Mouse (Mus musculus): ENCODE data around the gene Parp9. TPM values are rescaled to one million over a fixed set of nuclear protein-coding genes. Genes with fewer than 3 reads are reported as not detected.
"Not testable (repeated sequence)": the region's sequence is repeated elsewhere in the genome, so short reads cannot be mapped to it uniquely, and the experiment has no call there.

The Parp9 gene
- polyA plus RNA-seq, 1 experiment: 4.5 TPM

DNA sequence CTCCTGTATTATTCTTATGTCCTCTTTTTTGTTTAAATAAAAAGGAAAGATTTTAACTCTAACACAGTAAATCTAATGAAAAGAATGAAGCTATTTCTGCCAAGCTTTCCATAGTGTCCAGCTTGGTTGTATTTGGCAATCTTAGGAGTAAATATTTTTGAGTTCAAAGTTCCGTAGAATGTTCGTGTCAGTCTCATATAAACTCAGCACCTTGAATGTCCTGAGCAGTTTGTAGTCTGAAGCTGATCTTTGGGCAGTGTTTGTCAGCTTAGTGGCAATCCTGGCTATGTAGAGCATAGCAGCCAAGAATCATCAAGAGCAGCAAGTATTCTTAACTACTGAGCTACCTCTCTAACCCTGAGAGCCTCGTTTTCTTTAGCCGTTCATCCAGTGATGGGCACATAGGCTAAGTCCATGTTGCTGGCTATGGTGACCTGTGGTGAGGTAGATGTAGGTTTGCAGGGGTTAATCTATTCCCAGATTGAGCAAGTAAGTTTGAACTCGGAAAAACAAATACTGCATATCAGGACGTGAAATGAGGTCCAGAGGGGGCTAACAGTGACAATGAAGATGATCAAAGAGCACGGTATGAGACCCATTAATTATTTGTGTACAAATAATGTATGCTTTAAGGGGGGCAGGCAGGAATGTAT is 14.6 kb upstream of the Parp9 start:
- DNase-seq (ENCODE audit: extremely low spot score in 1 of 2, low spot score in 1 of 2): no peak

DNA sequence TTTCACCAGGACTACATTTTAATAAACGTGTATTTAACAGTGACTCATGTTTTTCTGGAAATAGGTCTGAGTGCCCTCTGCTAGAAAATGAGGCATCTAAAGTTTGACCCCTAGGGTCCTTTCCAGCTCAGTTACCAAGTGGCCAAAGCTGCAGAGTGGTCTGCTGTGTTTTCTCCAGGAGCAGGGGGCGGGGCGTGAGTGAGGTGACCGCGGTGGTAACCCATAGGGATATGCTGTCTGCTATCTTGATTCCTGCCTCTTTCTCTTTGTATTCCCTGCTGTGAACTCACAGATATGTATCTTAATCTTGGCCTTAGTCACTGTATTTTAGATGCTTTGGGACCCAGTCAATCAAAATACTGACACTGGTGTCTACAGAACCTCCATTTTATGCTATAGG is 13.9 kb upstream of the Parp9 start:
- no peak for DNase-seq (ENCODE audit: extremely low spot score in 1 of 2, low spot score in 1 of 2)

DNA sequence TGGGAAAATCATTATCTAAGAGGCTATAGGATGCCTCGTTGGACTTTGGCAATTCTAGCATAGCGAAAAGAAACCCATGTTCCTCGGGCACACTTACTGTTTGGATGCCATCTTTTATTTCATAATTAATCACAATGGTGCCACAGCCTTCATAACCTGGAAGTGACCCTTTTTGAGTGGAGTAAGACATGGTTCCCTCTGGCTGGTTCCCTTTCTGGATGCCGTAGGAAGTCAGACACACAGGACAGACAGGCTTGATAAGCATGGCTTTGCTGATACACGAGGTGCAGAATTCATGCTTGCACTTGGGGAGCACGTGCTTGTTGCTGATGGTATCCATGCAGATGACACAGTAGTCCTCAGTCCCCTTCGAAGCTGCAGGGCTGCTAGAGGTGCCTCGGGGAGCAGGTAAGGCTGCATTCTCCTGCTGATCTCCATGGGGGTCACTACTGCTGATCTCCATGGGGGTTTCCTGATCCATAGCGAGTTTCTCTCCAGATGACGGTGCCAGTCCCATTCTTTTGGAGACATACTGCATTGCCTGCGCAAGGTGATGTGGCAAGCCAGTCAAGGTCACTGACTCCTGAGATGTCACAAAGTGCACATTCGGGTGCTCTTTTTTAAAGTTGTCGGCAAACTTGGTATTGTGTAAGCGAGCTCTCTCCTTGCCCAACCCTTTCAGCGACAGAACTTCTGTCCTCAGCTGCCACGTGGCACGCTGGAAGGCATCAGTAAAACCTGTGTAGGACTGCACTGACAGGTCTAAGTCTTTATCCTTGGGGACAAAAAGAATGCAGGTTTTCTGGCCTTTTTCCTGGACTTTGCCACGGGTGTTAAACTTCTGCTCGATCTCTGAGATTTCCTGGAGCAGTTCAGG is 5.9 kb upstream of the Parp9 start:
- DNase-seq (ENCODE audit: extremely low spot score in 1 of 2, low spot score in 1 of 2): no peak

DNA sequence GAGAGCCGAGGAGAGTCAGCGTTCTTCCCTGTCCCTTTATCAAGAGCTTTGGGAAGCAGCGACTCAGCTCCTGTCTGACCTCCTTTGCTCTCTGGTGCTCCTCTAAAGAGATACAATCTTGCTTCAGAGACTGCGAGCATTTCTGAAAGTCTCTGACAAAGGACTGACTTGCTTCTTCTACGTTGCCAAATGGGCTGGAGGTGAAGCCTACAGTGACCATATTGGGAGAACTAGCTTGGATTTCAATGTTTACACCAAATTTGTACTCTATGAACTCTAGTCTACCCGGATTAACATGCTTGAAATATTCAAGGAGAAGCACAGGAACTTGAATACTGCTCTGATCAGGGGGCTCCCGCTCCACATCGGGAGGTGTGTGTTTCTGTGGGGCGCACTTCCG is 5.1 kb upstream of the Parp9 start:
- no peak for DNase-seq (ENCODE audit: extremely low spot score in 1 of 2, low spot score in 1 of 2)

DNA sequence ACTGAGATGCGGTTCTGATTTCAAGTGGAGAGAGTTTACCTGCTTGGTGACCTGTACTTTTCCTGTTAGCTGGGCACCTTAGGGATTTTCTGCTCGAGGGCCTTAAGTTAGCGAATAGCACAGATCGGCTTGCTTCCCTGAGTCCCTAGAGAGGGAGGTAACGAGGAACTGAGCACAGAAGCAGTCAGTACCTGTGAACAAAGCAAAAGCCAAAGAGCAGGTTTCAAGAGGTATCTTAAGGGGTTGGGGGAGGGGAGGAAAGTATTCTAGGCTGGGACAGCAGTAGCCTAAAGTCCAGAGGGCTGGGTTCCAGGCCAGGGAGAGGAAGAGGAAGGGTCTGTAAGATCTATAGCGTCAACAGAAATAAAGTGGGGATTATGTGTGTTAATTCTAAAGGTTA is 991 bp downstream of the Parp9 start:
- DNase-seq (ENCODE audit: extremely low spot score in 1 of 2, low spot score in 1 of 2): no peak

DNA sequence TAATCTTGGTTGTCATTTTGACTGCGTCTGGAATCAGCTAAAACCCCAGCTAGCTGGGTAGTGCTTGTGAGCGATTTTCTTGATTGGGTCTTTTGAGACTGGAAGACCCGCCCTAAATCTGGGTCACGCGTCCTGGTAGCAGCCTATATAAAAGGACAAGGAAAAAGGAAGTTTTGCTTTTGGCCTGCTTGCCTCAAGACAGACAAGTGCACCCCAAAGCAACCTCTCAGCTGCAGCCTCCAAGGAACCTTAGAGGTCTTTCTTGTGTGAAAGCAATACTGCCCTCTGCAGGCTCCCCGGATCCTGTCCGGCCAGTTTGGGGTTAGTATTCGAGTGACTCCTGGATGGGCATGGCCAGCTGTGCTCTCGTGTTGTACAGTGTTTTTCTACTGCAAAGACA is 1.4 kb downstream of the Parp9 start:
- peak; percentile 41 to 80 for DNase-seq (ENCODE audit: extremely low spot score in 1 of 2, low spot score in 1 of 2)

DNA sequence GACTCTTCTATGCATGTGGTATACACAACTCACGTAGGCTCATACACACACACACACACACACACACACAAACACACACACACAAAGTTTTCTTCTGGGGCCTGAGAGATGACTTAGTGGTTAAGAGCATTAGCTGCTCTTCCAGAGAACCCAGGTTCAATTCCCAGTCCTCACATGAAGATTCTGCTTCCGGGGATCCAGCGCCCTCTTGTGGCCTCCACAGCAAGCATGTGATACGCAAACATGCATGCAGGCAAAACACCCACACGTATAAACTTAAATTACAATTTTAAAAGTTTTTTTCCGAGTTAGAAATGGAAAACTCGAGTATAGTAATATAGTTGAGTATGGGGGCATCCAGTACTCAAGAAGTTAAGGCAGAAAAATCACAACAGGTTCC is 3.1 kb downstream of the Parp9 start:
- peak in 1 of 2 experiments; percentile 6 for DNase-seq (ENCODE audit: extremely low spot score in 1 of 2, low spot score in 1 of 2)

DNA sequence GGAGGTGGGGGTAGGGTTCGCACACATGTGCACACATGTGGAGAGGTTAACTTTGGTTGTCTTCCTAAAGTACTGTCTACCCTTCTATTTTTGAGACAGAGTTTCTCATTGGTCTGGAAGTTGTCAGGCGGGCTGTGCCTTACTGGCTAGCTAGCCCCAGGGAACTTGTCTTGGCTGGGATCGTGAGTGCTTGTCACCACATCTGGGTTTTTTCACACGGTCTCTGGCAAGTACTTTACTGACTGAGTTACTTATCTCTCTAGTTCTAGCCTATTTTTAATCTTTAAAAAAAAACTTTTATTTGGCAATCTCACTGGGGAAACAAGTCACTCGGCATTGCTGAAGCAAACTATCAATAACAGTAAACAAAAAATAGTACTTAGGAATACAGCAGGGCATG is 11.0 kb downstream of the Parp9 start:
- DNase-seq (ENCODE audit: extremely low spot score in 1 of 2, low spot score in 1 of 2): no peak

DNA sequence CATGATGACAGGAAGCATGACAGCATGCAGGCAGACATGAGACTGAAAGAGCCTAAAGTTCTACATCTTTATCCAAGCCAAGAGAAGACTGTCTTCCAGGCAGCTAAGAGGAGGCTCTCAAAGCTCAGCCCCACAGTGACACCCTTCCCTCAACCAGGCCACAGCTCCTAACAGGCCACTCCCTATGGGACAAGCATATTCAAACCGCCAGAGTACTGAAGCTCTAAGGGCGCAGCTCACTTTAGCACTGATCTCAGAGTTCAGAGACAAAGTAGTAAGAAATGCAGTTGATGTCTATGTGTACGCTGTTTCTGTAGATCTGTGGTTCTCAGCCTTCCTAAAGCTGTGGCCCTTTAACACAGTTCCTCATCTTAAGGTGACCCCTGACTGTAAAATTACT is 12.9 kb downstream of the Parp9 start:
- DNase-seq (ENCODE audit: extremely low spot score in 1 of 2, low spot score in 1 of 2): no peak

DNA sequence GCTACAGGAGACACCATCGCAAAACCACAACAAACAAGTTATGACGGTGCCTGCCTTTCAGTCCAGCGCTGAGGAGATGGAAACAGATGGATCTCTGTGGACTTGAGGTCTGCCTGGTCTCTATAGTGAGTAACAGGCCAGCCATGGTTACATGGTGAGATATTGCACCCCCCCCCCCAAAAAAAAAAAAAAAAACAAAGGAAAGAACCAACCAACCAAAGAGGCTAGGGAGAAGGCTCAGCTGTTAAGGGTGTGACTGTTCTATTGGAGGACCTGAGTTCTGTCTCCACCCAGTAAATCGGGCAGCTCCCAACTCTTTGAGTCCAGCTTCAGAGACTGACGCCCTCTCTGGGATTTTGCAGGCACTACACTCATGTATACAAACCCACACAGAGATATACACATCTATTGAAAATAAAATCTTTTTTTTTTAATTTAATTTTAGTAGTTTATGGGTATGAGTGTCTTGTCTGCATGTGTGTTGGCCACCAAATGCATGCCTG is 14.4 kb downstream of the Parp9 start:
- no peak for DNase-seq (ENCODE audit: extremely low spot score in 1 of 2, low spot score in 1 of 2)

DNA sequence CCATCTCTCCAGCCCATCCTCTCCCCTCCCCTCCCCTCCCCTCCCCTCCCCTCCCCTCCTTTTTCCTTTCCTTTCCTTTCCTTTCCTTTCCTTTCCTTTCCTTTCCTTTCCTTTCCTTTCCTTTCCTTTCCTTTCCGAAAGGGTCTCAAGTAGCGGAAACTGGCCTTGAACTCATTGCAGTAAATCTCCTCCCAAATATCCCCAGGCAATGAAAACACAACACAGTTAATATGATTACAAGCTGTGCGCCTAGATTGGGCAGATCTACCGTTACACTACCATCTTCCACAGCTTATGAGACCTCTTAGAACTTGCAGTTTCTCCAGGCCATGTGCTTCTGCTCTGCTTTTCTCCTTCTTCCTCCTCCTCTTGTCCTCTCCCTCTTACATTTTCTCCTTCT is 27.7 kb downstream of the Parp9 start:
- not testable (repeated sequence) for DNase-seq (ENCODE audit: extremely low spot score in 1 of 2, low spot score in 1 of 2)

DNA sequence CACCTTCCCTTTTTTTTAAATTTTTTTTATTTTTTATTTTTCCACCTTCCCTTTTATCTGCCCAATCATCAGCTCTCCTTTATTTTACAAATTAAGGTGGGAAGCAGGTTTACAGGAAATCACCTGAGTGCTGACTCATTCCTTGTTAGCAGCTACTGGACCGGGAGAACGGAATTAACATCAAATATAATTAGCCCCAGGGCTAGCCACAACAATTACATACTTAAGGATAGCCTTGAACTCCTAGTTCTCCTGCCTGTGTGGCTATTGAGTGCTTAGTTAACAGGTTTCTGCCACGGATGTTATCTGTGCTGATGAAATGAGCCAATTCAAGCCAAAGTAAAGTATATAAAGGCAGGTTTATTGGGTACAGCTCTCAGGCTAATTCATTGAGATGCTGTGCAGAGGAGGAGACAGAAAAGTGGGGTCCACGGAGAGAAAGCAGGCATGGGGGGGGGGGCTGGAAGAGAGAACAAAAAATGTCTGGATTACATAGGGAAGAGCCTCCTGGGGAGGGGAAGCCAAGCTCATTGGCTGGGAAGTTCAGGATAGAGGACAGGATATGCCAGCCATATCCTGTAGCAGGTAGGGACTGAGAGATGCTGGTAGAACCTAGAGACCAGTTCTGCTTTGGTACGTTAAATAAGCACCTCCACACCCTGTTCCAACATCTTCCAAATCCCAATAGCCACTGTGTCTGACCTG is 28.3 kb downstream of the Parp9 start:
- no peak for DNase-seq (ENCODE audit: extremely low spot score in 1 of 2, low spot score in 1 of 2)

DNA sequence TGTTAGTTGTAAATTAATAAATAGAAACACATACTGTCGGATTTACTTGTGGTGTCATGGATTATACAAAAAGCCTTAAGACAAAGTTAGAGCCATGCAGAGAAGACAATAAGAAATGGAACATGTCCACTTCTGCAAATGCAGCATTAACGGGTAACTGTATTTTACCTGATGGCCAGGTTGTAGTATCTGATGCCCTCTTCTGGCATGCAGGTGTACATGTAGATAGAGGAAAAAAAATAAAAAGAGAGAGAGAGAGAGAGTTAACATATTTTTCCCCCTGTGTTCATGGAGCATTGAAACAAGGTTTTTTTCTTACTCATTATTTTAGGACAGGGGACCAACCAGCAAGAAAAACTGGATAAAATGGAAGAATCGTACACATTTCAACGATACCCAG is 29.0 kb downstream of the Parp9 start:
- DNase-seq (ENCODE audit: extremely low spot score in 1 of 2, low spot score in 1 of 2): no peak

DNA sequence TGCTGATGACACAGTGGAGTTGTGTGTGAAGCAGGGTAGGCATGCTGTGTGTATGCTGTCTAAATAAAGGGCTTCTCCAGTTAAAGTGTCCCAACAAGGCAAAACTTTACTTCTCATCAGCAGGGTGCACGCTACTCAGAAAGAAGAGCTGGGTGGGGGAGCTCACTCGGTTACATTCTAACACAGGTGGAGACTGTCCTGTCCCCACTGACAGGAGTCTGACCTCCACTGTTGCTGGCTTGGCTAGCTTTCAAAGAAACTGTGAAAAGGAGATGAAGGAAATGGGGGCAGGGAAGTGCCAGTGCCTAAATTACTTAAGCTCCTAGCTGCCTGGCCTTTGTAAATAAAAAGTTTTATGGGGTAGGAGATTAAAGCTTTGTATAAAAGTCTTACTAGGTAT is 29.9 kb downstream of the Parp9 start:
- DNase-seq (ENCODE audit: extremely low spot score in 1 of 2, low spot score in 1 of 2): no peak

DNA sequence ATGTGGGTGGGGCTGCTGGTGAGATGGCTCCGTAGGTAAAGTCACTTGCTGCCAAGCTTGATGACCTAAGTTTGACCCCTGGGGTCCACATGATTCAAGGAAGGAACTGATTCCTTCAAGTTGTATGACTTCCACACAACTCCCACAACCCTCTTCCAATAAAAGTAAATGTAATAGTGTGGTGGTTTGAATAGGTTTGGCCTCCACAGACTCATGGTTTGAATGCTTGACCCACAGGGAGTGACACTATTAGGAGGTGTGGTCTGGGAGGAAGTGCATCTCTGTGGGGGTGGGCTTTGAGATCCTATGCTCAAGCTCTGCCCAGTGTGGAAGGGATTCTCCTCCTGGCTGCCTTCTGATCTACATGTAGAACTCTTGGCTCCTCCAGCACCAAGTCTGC is 35.8 kb downstream of the Parp9 start:
- DNase-seq (ENCODE audit: extremely low spot score in 1 of 2, low spot score in 1 of 2): no peak

DNA sequence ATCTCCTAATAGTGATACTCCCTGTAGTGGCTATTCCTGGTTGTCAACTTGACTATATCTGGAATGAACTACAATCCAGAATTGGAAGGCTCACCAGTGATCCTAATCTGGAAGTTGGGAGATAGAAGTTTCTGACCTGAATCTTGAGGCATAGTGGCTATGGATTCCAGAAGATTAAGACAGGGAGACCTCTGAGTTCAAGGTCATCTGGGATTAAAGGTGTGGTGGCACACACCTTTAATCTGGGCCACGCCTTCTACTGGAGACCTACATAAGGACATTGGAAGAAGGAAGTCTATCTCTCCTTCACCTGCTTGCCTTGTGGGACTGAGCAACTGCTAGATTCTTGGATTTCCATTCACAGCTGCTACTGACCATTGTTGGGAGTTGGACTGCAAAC is 40.2 kb downstream of the Parp9 start, which contains the start of gene Kpna1:
Kpna1 (plus strand) TSS at position 301 of the 400 bp plus-strand sequence.
- DNase-seq (ENCODE audit: extremely low spot score in 1 of 2, low spot score in 1 of 2): not testable (repeated sequence)

DNA sequence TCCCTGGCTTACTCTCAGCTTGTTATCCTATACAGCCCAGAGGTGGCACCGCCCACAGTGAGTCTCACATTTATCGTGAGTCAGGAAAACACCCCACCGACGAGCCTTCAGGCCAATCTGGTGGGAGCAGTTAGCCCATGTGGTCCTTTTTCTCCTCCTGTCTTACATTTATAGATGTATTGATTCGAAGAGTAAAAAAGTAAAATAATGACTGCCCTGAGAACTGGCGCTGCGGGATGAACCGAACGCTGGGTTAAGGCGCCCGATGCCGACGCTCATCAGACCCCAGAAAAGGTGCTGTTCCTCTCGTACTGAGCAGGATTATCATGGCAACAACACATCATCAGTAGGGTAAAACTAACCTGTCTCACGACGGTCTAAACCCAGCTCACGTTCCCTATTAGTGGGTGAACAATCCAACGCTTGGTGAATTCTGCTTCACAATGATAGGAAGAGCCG is 43.1 kb downstream of the Parp9 start:
- peak; percentile 100 for DNase-seq (ENCODE audit: extremely low spot score in 1 of 2, low spot score in 1 of 2)

DNA sequence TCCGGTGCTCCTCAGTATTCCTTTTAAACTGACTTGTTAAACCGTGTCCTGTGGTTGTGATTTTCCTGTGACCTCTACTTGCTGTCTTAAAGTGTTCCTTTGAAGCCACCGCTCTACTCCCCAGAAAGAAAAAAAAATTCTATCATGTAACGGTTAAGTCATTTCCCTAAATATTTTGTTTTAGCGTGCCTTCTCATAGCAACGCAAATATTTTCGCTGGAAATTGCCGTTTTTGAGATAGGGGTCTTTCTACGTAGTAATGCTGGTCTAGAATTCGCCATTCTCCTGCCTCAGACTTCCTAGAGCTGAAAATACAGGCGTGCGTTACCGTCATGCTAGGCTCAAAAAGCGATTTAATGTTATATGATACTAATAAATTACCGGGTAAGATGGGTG is 44.2 kb downstream of the Parp9 start:
- no peak for DNase-seq (ENCODE audit: extremely low spot score in 1 of 2, low spot score in 1 of 2)

DNA sequence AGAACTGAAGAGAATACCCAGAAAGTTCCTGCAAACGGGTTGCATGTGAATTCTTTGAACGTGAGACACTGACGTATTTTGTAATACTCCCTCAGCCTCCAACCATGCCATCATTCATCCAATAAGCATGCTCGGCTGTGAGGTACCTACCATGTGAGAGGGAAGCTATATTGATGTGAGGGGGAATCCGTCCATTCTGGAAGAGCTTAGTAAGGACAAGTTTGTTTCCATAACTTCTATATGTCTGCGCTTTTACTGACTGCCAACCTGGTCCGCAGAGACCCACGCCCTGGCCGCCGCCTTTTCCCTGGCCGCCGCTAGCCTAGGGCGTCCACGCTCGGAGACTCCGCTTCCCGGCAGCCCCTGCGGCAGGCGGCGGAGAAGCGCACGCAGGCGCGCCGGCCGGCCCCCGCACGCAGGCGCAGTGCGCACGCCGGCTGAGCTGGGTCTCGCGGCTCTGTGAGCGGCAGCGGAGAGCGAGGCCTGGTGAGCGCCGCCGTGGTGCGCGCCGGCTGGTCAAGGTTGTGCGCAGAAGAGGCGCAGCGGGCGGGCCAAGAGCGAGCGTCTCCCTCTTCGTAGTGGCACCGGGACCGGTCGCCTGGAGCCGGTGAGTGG is 44.7 kb downstream of the Parp9 start:
- DNase-seq (ENCODE audit: extremely low spot score in 1 of 2, low spot score in 1 of 2): peak; percentile 67 to 89

DNA sequence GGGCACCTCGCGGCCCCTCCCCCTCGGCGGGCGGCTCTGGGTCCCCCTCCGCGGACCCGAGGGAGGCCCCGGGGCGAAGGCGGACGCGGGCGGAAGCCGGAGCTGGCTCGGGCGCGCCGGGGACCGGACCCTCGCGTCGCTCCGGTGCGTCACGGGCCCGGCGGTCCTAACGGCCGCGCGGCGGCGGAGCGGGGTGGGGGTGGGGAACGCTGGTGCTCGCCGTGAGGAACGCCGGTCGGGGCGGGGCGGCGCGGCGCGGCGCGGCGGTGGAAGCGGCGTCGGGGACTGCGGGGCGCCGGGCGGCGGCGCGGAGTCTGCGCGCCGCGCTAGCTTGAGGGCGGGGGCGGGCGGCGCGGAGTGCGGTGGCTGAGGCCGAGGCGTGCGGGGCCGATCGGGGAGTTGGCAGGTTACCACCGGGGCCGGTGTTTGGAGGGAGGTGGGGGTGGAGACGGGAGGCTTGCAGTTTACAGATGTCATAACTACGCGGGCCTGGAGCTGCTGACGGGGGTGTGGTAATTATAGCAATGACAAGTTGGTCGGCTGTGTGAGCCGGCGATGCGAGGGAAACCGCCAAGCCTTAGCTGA is 45.3 kb downstream of the Parp9 start:
- DNase-seq (ENCODE audit: extremely low spot score in 1 of 2, low spot score in 1 of 2): peak; percentile 51 to 80

Measured in frontal cortex, adult 2 months (tissue).